Mouse (Mus musculus): ENCODE results near the gene Atg4c. TPM values are rescaled to one million over a fixed set of nuclear protein-coding genes. Genes with fewer than 3 reads are reported as not detected.

The Atg4c gene
- total and polyA plus RNA-seq, 3 experiments, result not detected

GRCm38 (mm10) chr4:99272860-99273259 is 79.1 kb downstream of the Atg4c start:
- no peak overlapping the region for H3K4me3 ChIP-seq (replicated peaks in 1 of 3; ENCODE audit: low read depth in 2 of 3, low read length in 2 of 3, poor library complexity in 1 of 3)
- no peaks in the 10 kb centered on the region for H3K4me1 ChIP-seq (ENCODE audit: control insufficient read depth in 1 of 2, insufficient read depth in 2 of 2)
- peaks cover 72% of the 10 kb centered on the region for H3K9me3 ChIP-seq (replicated peaks; ENCODE audit: low read length)
- no peaks in the 10 kb centered on the region for H3K79me2 ChIP-seq (replicated peaks; ENCODE audit: control insufficient read depth, extremely low read depth, insufficient read depth, poor library complexity, severe bottlenecking)
- no peaks in the 10 kb centered on the region for H3K36me3 ChIP-seq (replicated peaks in 1 of 2; ENCODE audit: control insufficient read depth in 1 of 2, insufficient read depth in 1 of 2, low read length in 1 of 2)
- no peak overlapping the region for H3K9ac ChIP-seq (ENCODE audit: insufficient read depth, low read depth)
- TF ChIP-seq MAFK (IDR thresholded peaks at IDR 0.05; ENCODE audit: insufficient replicate concordance, low read length) (no peak), ZNF384 (IDR thresholded peaks at IDR 0.05; ENCODE audit: low read depth, low read length) (no peak), POLR2A (IDR thresholded peaks at IDR 0.05; ENCODE audit: low read depth, low read length) (no peak), TBP (conservative IDR thresholded peaks at IDR 0.05; ENCODE audit: low read depth, low read length) (no peak), JUN (IDR thresholded peaks at IDR 0.05; ENCODE audit: insufficient read depth, low read depth, low read length) (no peak), NELFE (IDR thresholded peaks at IDR 0.05; ENCODE audit: low read depth, low read length) (no peak), CHD1 (IDR thresholded peaks at IDR 0.05; ENCODE audit: low read depth, low read length) (no peak), USF2 (conservative IDR thresholded peaks at IDR 0.05; ENCODE audit: low read depth, low read length) (no peak), TCF12 (IDR thresholded peaks at IDR 0.05; ENCODE audit: low read depth, low read length) (no peak), UBTF (IDR thresholded peaks at IDR 0.05; ENCODE audit: low read depth, low read length) (no peak), IRF4 (IDR thresholded peaks at IDR 0.05; ENCODE audit: low read depth, low read length) (no peak), SMC3 (IDR thresholded peaks at IDR 0.05; ENCODE audit: low read depth, low read length) (no peak), JUND (conservative IDR thresholded peaks at IDR 0.05; ENCODE audit: low read depth, low read length) (no peak), RAD21 (IDR thresholded peaks at IDR 0.05; ENCODE audit: low read depth, low read length) (no peak)
- no peak for DNase-seq (ENCODE audit: extremely low read depth)
- H3K27me3 ChIP-seq (replicated peaks), result no peaks in the 10 kb centered on the region
- dilution Hi-C loops (cut with MboI; ENCODE audit: extremely low pct_ligation_motif_present, extremely low pct_unique_long_range_greater_than_20kb, low sequenced_read_pairs), result no loop called here
- no peak overlapping the region for H3K4me2 ChIP-seq (ENCODE audit: insufficient read depth, low read depth, poor library complexity, severe bottlenecking)
- H3K27ac ChIP-seq (ENCODE audit: insufficient read depth, low read depth), result no peak overlapping the region
- in situ Hi-C loops (cut with MboI; ENCODE audit: low pct_ligation_motif_present, low pct_unique_long_range_greater_than_20kb, low sequenced_read_pairs), result no loop called here

- H3K27ac ChIP-seq (ENCODE audit: insufficient read depth, low read depth), result no peak overlapping the region
- H3K4me3 ChIP-seq (replicated peaks in 1 of 3; ENCODE audit: low read depth in 2 of 3, low read length in 2 of 3, poor library complexity in 1 of 3), result no peak overlapping the region
- no peak for TF ChIP-seq MYC (IDR thresholded peaks at IDR 0.05; ENCODE audit: low read depth, low read length)
- no peak for TF ChIP-seq TBP (conservative IDR thresholded peaks at IDR 0.05; ENCODE audit: low read depth, low read length)
- no peak for TF ChIP-seq CTCF (conservative IDR thresholded peaks at IDR 0.05 in 1 of 2, IDR thresholded peaks at IDR 0.05 in 1 of 2; ENCODE audit: low read depth in 2 of 2, low read length in 2 of 2)
- TF ChIP-seq ELF1 (IDR thresholded peaks at IDR 0.05; ENCODE audit: low read depth, low read length), result no peak
- no peak for TF ChIP-seq MXI1 (IDR thresholded peaks at IDR 0.05; ENCODE audit: low read depth, low read length)
- no peak for TF ChIP-seq SIN3A (IDR thresholded peaks at IDR 0.05; ENCODE audit: low read length)
- no peak for TF ChIP-seq POLR2AphosphoS2 (IDR thresholded peaks at IDR 0.05; ENCODE audit: low read depth, low read length)
- TF ChIP-seq RAD21 (IDR thresholded peaks at IDR 0.05; ENCODE audit: low read depth, low read length), result no peak
- no peak for TF ChIP-seq E2F4 (IDR thresholded peaks at IDR 0.05; ENCODE audit: insufficient replicate concordance, low read depth, low read length)
- no peak for TF ChIP-seq MAX (IDR thresholded peaks at IDR 0.05; ENCODE audit: low read length)
- no peaks in the 10 kb centered on the region for H3K4me1 ChIP-seq (ENCODE audit: control insufficient read depth in 1 of 2, insufficient read depth in 2 of 2)
- H3K36me3 ChIP-seq (replicated peaks in 1 of 2; ENCODE audit: control insufficient read depth in 1 of 2, insufficient read depth in 1 of 2, low read length in 1 of 2), result no peaks in the 10 kb centered on the region
- no peaks in the 10 kb centered on the region for H3K79me2 ChIP-seq (replicated peaks; ENCODE audit: control insufficient read depth, extremely low read depth, insufficient read depth, poor library complexity, severe bottlenecking)
- in situ Hi-C loops (cut with MboI; ENCODE audit: low pct_ligation_motif_present, low pct_unique_long_range_greater_than_20kb, low sequenced_read_pairs) (no loop called here), dilution Hi-C loops (cut with MboI; ENCODE audit: extremely low pct_ligation_motif_present, extremely low pct_unique_long_range_greater_than_20kb, low sequenced_read_pairs) (no loop called here)
- H3K9me3 ChIP-seq (replicated peaks; ENCODE audit: low read length), result peaks cover 77% of the 10 kb centered on the region
- H3K9ac ChIP-seq (ENCODE audit: insufficient read depth, low read depth), result no peak overlapping the region
- H3K4me2 ChIP-seq (ENCODE audit: insufficient read depth, low read depth, poor library complexity, severe bottlenecking), result no peak overlapping the region
- DNase-seq (ENCODE audit: extremely low read depth), result no peak
- no peaks in the 10 kb centered on the region for H3K27me3 ChIP-seq (replicated peaks)
Observed at GRCm38 (mm10) chr4:99273466-99273865, 79.7 kb downstream of the Atg4c start.
